Mouse (Mus musculus): ENCODE data around the gene Dap. TPM values are rescaled to one million over a fixed set of nuclear protein-coding genes. Genes with fewer than 3 reads are reported as not detected.

The Dap gene
- total RNA-seq, 1 experiment from 2014 or later, result 103 TPM

DNA sequence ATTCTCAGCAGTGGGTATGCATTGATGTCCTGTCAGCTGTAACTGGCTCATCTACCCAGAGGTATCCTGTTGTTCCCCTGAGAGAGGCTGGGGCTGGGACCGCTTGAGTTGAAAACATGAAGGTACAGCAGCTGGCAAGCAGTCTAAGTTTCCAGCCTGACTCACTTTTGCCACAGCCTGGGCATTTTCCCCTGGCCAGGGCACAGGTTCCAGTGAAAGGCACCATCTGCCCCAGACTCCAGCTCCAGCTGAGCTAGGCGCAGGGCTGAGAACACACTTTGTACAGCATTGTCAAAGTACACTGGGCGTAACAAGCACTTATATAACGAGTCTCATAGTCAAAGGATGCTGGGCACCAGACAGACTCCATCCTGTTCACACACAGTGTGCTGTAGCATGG is 29.8 kb downstream of the Dap start:
- ATAC-seq (replicated peaks in 1 of 2; ENCODE audit: insufficient read depth in 1 of 2, low FRiP score in 2 of 2, low TSS enrichment in 1 of 2, low read depth in 1 of 2, poor library complexity in 2 of 2, severe bottlenecking in 2 of 2), result no peak

GRCm38 (mm10) chr15:31254939-31255535 is 30.9 kb downstream of the Dap start:
- ATAC-seq (replicated peaks in 1 of 2; ENCODE audit: insufficient read depth in 1 of 2, low FRiP score in 2 of 2, low TSS enrichment in 1 of 2, low read depth in 1 of 2, poor library complexity in 2 of 2, severe bottlenecking in 2 of 2), result no peak

DNA sequence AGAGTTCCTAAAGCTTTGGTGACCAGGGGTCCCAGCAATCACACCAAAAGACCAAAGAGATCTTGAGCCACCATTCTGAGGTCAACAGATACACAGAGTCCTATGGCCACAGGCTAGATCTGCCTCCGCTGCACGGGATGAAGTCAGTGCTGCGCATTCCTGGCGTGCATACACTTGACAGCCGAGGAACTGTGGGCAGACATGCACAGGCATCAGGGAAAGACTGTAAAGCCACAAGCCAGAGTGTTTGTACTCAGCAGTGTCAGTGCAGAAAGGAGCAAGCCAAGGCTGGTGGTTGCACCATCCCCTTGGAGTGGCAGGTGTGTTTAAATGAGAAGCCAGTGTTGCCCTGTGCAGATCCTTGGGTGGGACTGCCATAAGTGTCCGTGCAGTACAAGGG is 31.6 kb downstream of the Dap start:
- no peak for ATAC-seq (replicated peaks in 1 of 2; ENCODE audit: insufficient read depth in 1 of 2, low FRiP score in 2 of 2, low TSS enrichment in 1 of 2, low read depth in 1 of 2, poor library complexity in 2 of 2, severe bottlenecking in 2 of 2)

DNA sequence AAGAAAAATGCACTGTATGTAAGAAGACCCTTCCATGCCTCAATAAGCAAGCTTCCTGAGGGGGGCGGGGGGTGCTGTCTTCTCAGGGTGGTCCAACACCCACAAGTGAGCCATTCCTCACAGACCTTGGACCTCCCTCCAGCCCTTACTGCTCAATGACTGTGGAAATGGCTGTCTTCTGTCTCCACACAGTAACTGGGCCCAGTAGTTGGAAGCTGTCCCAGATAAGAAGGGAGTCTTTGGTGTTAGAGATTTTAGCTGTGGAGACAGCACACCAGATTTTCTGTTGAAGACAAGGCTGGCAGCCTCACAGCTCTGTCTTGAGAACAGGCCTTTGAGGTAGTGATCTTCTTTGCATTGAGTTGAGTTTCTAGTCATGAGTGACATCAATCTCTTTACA is 33.2 kb downstream of the Dap start:
- ATAC-seq (replicated peaks in 1 of 2; ENCODE audit: insufficient read depth in 1 of 2, low FRiP score in 2 of 2, low TSS enrichment in 1 of 2, low read depth in 1 of 2, poor library complexity in 2 of 2, severe bottlenecking in 2 of 2), result no peak

GRCm38 (mm10) chr15:31258029-31258692 is 34.0 kb downstream of the Dap start:
- no peak for ATAC-seq (replicated peaks in 1 of 2; ENCODE audit: insufficient read depth in 1 of 2, low FRiP score in 2 of 2, low TSS enrichment in 1 of 2, low read depth in 1 of 2, poor library complexity in 2 of 2, severe bottlenecking in 2 of 2)

- ATAC-seq (replicated peaks in 1 of 2; ENCODE audit: insufficient read depth in 1 of 2, low FRiP score in 2 of 2, low TSS enrichment in 1 of 2, low read depth in 1 of 2, poor library complexity in 2 of 2, severe bottlenecking in 2 of 2), result no peak
These were observed 34.8 kb downstream of the Dap start for GRCm38 (mm10) chr15:31258693-31259439.

DNA sequence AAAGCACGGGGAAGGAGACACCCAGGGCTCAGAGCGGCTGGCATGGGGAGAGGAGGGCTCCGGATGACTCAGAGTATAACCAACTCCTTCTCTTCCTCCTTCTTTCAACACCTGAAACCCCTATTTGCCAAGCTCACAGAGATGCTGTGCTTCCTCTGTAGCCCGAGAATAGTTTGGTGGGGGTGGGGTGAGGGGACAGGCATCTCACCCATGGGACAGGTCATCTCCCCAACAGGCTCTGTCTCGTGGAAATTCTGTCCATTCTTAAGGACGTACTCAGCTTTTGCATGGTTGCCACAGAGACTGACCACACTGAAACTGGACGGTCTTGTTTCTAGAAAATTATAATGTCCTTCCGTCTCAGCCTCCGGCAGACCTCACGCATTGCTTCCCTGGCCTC is 37.0 kb downstream of the Dap start:
- ATAC-seq (replicated peaks in 1 of 2; ENCODE audit: insufficient read depth in 1 of 2, low FRiP score in 2 of 2, low TSS enrichment in 1 of 2, low read depth in 1 of 2, poor library complexity in 2 of 2, severe bottlenecking in 2 of 2), result no peak

DNA sequence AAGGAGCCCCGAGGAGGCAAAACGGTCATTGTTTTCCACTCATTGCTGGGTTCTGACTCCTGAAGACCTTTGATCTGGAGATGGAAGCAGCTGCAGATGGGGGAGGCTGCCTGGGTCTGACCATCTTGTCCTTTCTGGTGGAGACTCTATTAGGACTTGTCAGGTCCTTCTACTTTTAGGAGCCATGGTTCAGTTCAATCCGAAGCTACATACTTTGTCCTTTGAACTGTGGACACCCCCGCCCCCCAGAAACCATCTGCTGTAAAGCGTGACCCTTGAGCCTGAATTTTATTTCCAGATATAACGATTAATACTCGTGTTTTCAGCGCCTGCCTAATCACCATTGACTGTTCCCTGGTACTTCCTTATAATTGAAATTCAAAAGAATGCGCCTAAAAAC is 38.2 kb downstream of the Dap start:
- ATAC-seq (replicated peaks in 1 of 2; ENCODE audit: insufficient read depth in 1 of 2, low FRiP score in 2 of 2, low TSS enrichment in 1 of 2, low read depth in 1 of 2, poor library complexity in 2 of 2, severe bottlenecking in 2 of 2), result no peak

GRCm38 (mm10) chr15:31264827-31265226 is 40.7 kb downstream of the Dap start:
- peak; percentile 90 to 93 for ATAC-seq (replicated peaks in 1 of 2; ENCODE audit: insufficient read depth in 1 of 2, low FRiP score in 2 of 2, low TSS enrichment in 1 of 2, low read depth in 1 of 2, poor library complexity in 2 of 2, severe bottlenecking in 2 of 2)

DNA sequence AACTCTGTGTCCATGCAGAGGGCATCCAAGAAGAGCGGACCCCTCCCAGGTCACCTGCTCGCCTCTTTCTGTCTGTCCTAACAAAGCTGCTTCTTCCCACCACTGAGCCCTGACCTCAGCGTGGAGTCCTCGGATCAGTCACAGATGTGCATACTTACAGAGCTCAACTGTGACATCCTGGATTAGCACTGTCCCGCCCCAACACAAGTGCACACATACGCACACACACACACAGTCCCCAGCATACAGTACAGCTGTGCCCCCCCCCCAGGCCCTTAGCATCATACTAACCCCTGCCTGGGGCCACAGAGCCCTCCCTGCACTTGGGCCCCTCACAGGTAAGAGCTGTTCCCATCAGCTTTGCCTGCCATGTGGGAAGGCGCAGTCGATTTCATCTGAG is 41.3 kb downstream of the Dap start:
- ATAC-seq (replicated peaks in 1 of 2; ENCODE audit: insufficient read depth in 1 of 2, low FRiP score in 2 of 2, low TSS enrichment in 1 of 2, low read depth in 1 of 2, poor library complexity in 2 of 2, severe bottlenecking in 2 of 2), result no peak

- no peak for ATAC-seq (replicated peaks in 1 of 2; ENCODE audit: insufficient read depth in 1 of 2, low FRiP score in 2 of 2, low TSS enrichment in 1 of 2, low read depth in 1 of 2, poor library complexity in 2 of 2, severe bottlenecking in 2 of 2)
These were observed 41.7 kb downstream of the Dap start for GRCm38 (mm10) chr15:31265845-31266244.

DNA sequence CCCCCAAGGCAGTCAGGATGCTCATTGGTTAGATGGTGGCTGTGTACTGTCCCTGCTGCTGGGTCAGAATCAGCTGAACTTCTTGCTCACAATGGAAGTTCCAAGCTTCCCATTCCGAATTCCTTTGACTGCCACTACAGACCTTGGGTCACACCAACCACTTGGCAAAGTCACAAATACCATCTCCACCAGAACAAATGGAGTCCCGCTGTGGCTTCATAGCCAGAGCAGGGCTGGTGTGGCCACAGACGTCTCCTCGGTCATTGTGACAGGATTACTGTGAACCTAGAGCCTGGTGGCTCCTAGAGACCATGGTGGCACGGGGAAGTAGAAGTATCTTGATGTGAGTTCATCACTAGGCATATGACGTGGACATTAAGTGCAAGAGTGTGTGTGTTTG is 44.0 kb downstream of the Dap start:
- ATAC-seq (replicated peaks in 1 of 2; ENCODE audit: insufficient read depth in 1 of 2, low FRiP score in 2 of 2, low TSS enrichment in 1 of 2, low read depth in 1 of 2, poor library complexity in 2 of 2, severe bottlenecking in 2 of 2), result no peak

DNA sequence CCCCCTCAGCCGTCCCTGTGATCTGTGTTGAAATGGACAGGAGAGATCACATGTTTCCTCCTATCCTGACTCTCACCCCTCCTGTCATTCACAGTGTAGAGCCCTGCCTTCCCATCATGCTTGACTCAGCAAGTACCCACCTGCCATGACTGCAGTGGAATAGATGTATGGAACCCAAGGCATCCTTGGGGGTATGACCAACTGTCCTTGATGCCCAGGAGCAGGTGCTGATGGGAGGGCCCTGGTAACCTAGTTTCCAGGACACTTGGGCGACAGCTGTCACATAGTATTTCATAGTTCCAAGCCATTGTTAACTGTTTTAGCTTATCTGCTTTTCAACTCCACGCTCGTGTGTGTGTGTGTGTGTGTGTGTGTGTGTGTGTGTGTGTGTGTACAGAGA is 45.4 kb downstream of the Dap start:
- ATAC-seq (replicated peaks in 1 of 2; ENCODE audit: insufficient read depth in 1 of 2, low FRiP score in 2 of 2, low TSS enrichment in 1 of 2, low read depth in 1 of 2, poor library complexity in 2 of 2, severe bottlenecking in 2 of 2), result no peak

GRCm38 (mm10) chr15:31272695-31273094 is 48.6 kb downstream of the Dap start:
- no peak for ATAC-seq (replicated peaks in 1 of 2; ENCODE audit: insufficient read depth in 1 of 2, low FRiP score in 2 of 2, low TSS enrichment in 1 of 2, low read depth in 1 of 2, poor library complexity in 2 of 2, severe bottlenecking in 2 of 2)

DNA sequence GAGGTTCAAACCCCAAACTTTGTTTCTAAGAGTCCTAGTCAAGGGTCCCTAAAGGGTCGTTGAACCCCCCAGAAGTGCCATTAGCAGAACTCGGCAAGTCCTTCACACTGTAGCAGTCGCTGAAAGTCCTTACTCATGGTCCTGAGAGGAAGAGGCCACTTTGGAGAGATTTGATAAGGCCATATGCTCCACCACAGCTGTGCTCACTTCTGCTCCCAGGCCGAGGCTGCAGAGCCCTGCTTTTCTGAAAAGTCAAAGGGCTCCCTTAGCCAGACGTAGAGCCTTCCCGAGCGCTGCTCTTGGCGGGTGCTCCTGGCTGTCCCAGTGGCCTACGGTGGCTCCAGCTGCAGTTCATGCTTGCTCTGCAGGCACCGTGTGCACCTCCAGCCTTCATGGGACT is 49.4 kb downstream of the Dap start:
- peak; percentile 79 to 81 for ATAC-seq (replicated peaks in 1 of 2; ENCODE audit: insufficient read depth in 1 of 2, low FRiP score in 2 of 2, low TSS enrichment in 1 of 2, low read depth in 1 of 2, poor library complexity in 2 of 2, severe bottlenecking in 2 of 2)

GRCm38 (mm10) chr15:31278090-31278489 is 54.0 kb downstream of the Dap start:
- ATAC-seq (replicated peaks in 1 of 2; ENCODE audit: insufficient read depth in 1 of 2, low FRiP score in 2 of 2, low TSS enrichment in 1 of 2, low read depth in 1 of 2, poor library complexity in 2 of 2, severe bottlenecking in 2 of 2), result no peak

DNA sequence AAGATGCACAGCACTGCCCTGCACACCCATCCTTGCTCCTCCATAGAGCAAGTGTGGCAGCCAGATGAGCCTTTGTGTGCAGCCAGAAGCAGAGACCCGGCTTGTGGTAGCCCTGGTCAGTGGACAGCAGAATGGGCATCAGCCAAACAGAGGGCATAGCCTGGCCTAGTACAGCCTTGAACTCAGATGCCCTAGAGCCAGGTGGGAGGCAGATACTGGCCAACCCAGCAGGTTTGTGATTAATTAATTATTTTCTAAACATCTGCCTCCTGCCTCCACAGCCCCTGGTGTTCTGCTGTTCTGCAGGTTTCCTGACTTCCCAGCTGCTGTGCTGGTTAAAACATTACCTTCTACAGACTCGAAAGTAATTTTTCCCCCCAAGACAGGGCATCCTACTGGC is 55.0 kb downstream of the Dap start:
- ATAC-seq (replicated peaks in 1 of 2; ENCODE audit: insufficient read depth in 1 of 2, low FRiP score in 2 of 2, low TSS enrichment in 1 of 2, low read depth in 1 of 2, poor library complexity in 2 of 2, severe bottlenecking in 2 of 2), result peak in 1 of 2 experiments; percentile 40; a peak in 1 of 4 replicates

GRCm38 (mm10) chr15:31279577-31280004 is 55.5 kb downstream of the Dap start:
- ATAC-seq (replicated peaks in 1 of 2; ENCODE audit: insufficient read depth in 1 of 2, low FRiP score in 2 of 2, low TSS enrichment in 1 of 2, low read depth in 1 of 2, poor library complexity in 2 of 2, severe bottlenecking in 2 of 2), result peak; percentile 86 to 94
